35 mouse cellular contexts compared by ENCODE assay signal in the genomic region with DNA sequence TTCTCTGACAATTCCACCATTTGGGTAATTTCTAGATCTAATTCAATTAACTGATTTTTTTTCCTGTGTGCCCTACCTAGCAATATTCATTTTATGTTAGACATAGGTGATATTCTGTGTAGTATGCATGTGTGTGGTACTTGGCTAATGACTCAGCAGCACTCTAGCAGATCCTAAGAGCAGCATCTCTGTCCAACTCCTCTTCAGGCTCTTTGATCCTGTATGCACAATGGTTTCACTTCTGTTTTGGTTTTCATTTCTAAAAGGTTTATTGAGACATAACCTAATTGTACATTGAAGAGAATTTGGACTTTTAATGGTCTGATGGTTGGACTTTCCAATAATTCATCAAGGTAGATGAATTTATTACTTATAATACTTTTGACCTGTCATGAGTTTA.
"Had no signal": no experiment of that assay in that cellular context is flagged by ENCODE, and none has a peak within 500 bp of the region (broad histone marks: within the 10 kb centered on the region; RNA-seq: fewer than 3 reads in every experiment).

No protein-coding gene starts in this region.

- H3K9ac ChIP-seq: heart, embryonic 12.5 days; heart, embryonic 13.5 days; heart, embryonic 15.5 days; hindbrain, embryonic 12.5 days; hindbrain, embryonic 13.5 days; hindbrain, embryonic 14.5 days; hindbrain, embryonic 15.5 days; intestine, embryonic 15.5 days; kidney, embryonic 15.5 days had no signal

- H3K4me1 ChIP-seq: heart, embryonic 10.5 days; heart, embryonic 12.5 days; heart, embryonic 13.5 days; heart, embryonic 15.5 days; hindbrain, embryonic 10.5 days; hindbrain, embryonic 12.5 days; hindbrain, embryonic 13.5 days; hindbrain, embryonic 15.5 days; intestine, embryonic 15.5 days; kidney, embryonic 15.5 days had no signal

- H3K27me3 ChIP-seq: heart, embryonic 12.5 days; heart, embryonic 13.5 days; heart, embryonic 15.5 days; hindbrain, embryonic 12.5 days; hindbrain, embryonic 13.5 days; hindbrain, embryonic 15.5 days; intestine, embryonic 15.5 days; kidney, embryonic 15.5 days had no signal

- H3K36me3 ChIP-seq: heart, embryonic 10.5 days; heart, embryonic 12.5 days; heart, embryonic 13.5 days; heart, embryonic 15.5 days; hindbrain, embryonic 10.5 days; hindbrain, embryonic 12.5 days; hindbrain, embryonic 13.5 days; hindbrain, embryonic 15.5 days; intestine, embryonic 15.5 days; kidney, embryonic 15.5 days had no signal

- H3K27ac ChIP-seq: heart, embryonic 10.5 days; heart, embryonic 13.5 days; heart, embryonic 15.5 days; hindbrain, embryonic 10.5 days; hindbrain, embryonic 12.5 days; hindbrain, embryonic 13.5 days; hindbrain, embryonic 14.5 days; hindbrain, embryonic 15.5 days; hindbrain, postnatal 0 days; intestine, embryonic 15.5 days; kidney, embryonic 15.5 days; kidney, postnatal 0 days; layer of hippocampus, adult 2 months; left cerebral cortex, adult 2 months had no signal

- H3K9me3 ChIP-seq: heart, embryonic 10.5 days; heart, embryonic 12.5 days; heart, embryonic 13.5 days; heart, embryonic 15.5 days; hindbrain, embryonic 10.5 days; hindbrain, embryonic 12.5 days; hindbrain, embryonic 13.5 days; hindbrain, embryonic 15.5 days; intestine, embryonic 15.5 days; kidney, embryonic 15.5 days had no signal

- H3K4me2 ChIP-seq: heart, embryonic 11.5 days; heart, embryonic 12.5 days; heart, embryonic 13.5 days; heart, embryonic 15.5 days; hindbrain, embryonic 12.5 days; hindbrain, embryonic 13.5 days; hindbrain, embryonic 14.5 days; hindbrain, embryonic 15.5 days; intestine, embryonic 15.5 days; kidney, embryonic 15.5 days had no signal

- ATAC-seq: hindbrain, embryonic 16.5 days; hindbrain, postnatal 0 days; inflammation-experienced regulatory T-cells, adult 6 months; intestine, embryonic 15.5 days; intestine, embryonic 16.5 days had no signal

- DNase-seq: heart, postnatal 10 days; heart, postnatal 14 days; heart, postnatal 36 days; heart, postnatal 4 days; kidney, adult 11 months; kidney, adult 18-20 months; kidney, adult 2 months; kidney, adult 8-10 months; kidney, adult 9 months; kidney, postnatal 10 days; kidney, postnatal 14 days; kidney, postnatal 25 days; kidney, postnatal 36 days; kidney, postnatal 4 days; layer of hippocampus, adult 9-11 months; layer of hippocampus, postnatal 36 days had no signal

- H3K4me3 ChIP-seq: heart, embryonic 10.5 days; heart, embryonic 12.5 days; heart, embryonic 13.5 days; heart, embryonic 15.5 days; hindbrain, embryonic 10.5 days; hindbrain, embryonic 12.5 days; hindbrain, embryonic 13.5 days; hindbrain, embryonic 15.5 days; intestine, embryonic 15.5 days; kidney, embryonic 15.5 days; layer of hippocampus, adult 2 months; left cerebral cortex, adult 2 months had no signal
